Comparison of ENCODE assay signal across 12 mouse cellular contexts in genomic region chr13:22829395-22829794, GRCm38 (mm10). TPM values are rescaled to one million over a fixed set of nuclear protein-coding genes. Genes with fewer than 3 reads are reported as not detected.
"Had no signal": no experiment of that assay in that cellular context is flagged by ENCODE, and none has a peak within 500 bp of the region (broad histone marks: within the 10 kb centered on the region; RNA-seq: fewer than 3 reads in every experiment).

No protein-coding gene starts in this region.

RNA-seq across cellular contexts. Expression of gene Vmn1r210, which starts 1.8 kb away (rescaled TPM):
- polyA plus RNA-seq: kidney, embryonic 15.5 days; limb, embryonic 12.5 days; limb, embryonic 15.5 days; liver, embryonic 12.5 days; liver, embryonic 15.5 days; lung, embryonic 15.5 days; midbrain, embryonic 10.5 days; midbrain, embryonic 13.5 days; midbrain, postnatal 0 days; neural tube, embryonic 11.5 days; stomach, embryonic 15.5 days; thymus, postnatal 0 days had no signal

RNA-seq across cellular contexts. Expression of gene Vmn1r209, which starts 19.9 kb away (rescaled TPM):
- polyA plus RNA-seq: kidney, embryonic 15.5 days; limb, embryonic 12.5 days; limb, embryonic 15.5 days; liver, embryonic 12.5 days; liver, embryonic 15.5 days; lung, embryonic 15.5 days; midbrain, embryonic 10.5 days; midbrain, embryonic 13.5 days; midbrain, postnatal 0 days; neural tube, embryonic 11.5 days; stomach, embryonic 15.5 days; thymus, postnatal 0 days had no signal

RNA-seq across cellular contexts. Expression of gene Vmn1r211, which starts 28.0 kb away (rescaled TPM):
- polyA plus RNA-seq: kidney, embryonic 15.5 days; limb, embryonic 12.5 days; limb, embryonic 15.5 days; liver, embryonic 12.5 days; liver, embryonic 15.5 days; lung, embryonic 15.5 days; midbrain, embryonic 10.5 days; midbrain, embryonic 13.5 days; midbrain, postnatal 0 days; neural tube, embryonic 11.5 days; stomach, embryonic 15.5 days; thymus, postnatal 0 days had no signal

RNA-seq across cellular contexts. Expression of gene Vmn1r208, which starts 52.2 kb away (rescaled TPM):
- polyA plus RNA-seq: kidney, embryonic 15.5 days; limb, embryonic 12.5 days; limb, embryonic 15.5 days; liver, embryonic 12.5 days; liver, embryonic 15.5 days; lung, embryonic 15.5 days; midbrain, embryonic 10.5 days; midbrain, embryonic 13.5 days; midbrain, postnatal 0 days; neural tube, embryonic 11.5 days; stomach, embryonic 15.5 days; thymus, postnatal 0 days had no signal

RNA-seq across cellular contexts. Expression of gene Vmn1r212, which starts 54.6 kb away (rescaled TPM):
- polyA plus RNA-seq: kidney, embryonic 15.5 days; limb, embryonic 12.5 days; limb, embryonic 15.5 days; liver, embryonic 12.5 days; liver, embryonic 15.5 days; lung, embryonic 15.5 days; midbrain, embryonic 10.5 days; midbrain, embryonic 13.5 days; midbrain, postnatal 0 days; neural tube, embryonic 11.5 days; stomach, embryonic 15.5 days; thymus, postnatal 0 days had no signal
